Mouse (Mus musculus) kidney, postnatal 14 days (tissue): ENCODE results near the gene Ggta1.
A peak's percentile ranks its signal among the peaks of the same experiment; 100 is the strongest.

Experiments
- DNase-seq: peaks from one replicate; pipeline ENCODE4 v3.0.0; 2022; ENCODE audit warnings: mixed read lengths

Ggta1 gene

GRCm38 (mm10) chr2:35432472-35432871 is 30.6 kb downstream of the Ggta1 start:
- DNase-seq, result peak; percentile 67

- peak; percentile 41 for DNase-seq
Measured at GRCm38 (mm10) chr2:35432011-35432410, 31.0 kb downstream of the Ggta1 start.

GRCm38 (mm10) chr2:35430806-35431205 is 32.2 kb downstream of the Ggta1 start:
- no peak for DNase-seq

GRCm38 (mm10) chr2:35428615-35429300 is 34.3 kb downstream of the Ggta1 start:
- DNase-seq, result no peak

GRCm38 (mm10) chr2:35427559-35427958 is 35.5 kb downstream of the Ggta1 start:
- DNase-seq, result no peak

GRCm38 (mm10) chr2:35423711-35424339 is 39.2 kb downstream of the Ggta1 start:
- DNase-seq, result no peak

- DNase-seq, result no peak
Measured at GRCm38 (mm10) chr2:35422384-35422783, 40.6 kb downstream of the Ggta1 start.

- DNase-seq, result no peak
Measured at GRCm38 (mm10) chr2:35420681-35421080, 42.4 kb downstream of the Ggta1 start.

- DNase-seq, result no peak
Measured at GRCm38 (mm10) chr2:35419671-35420070, 43.4 kb downstream of the Ggta1 start.

- no peak for DNase-seq
Measured at GRCm38 (mm10) chr2:35419243-35419642, 43.8 kb downstream of the Ggta1 start.

- DNase-seq, result no peak
Measured at GRCm38 (mm10) chr2:35417231-35417630, 45.8 kb downstream of the Ggta1 start.

GRCm38 (mm10) chr2:35416473-35416872 is 46.6 kb downstream of the Ggta1 start:
- no peak for DNase-seq

GRCm38 (mm10) chr2:35412810-35413209 is 50.2 kb downstream of the Ggta1 start:
- no peak for DNase-seq

GRCm38 (mm10) chr2:35412246-35412645 is 50.8 kb downstream of the Ggta1 start:
- no peak for DNase-seq

GRCm38 (mm10) chr2:35411640-35412190 is 51.3 kb downstream of the Ggta1 start:
- DNase-seq, result no peak

GRCm38 (mm10) chr2:35409466-35409865 is 53.6 kb downstream of the Ggta1 start:
- DNase-seq, result no peak

GRCm38 (mm10) chr2:35408409-35409110 is 54.5 kb downstream of the Ggta1 start:
- no peak for DNase-seq

- no peak for DNase-seq
Measured at GRCm38 (mm10) chr2:35407878-35408277, 55.2 kb downstream of the Ggta1 start.

- DNase-seq, result no peak
Measured at GRCm38 (mm10) chr2:35407266-35407665, 55.8 kb downstream of the Ggta1 start.

- no peak for DNase-seq
Measured at GRCm38 (mm10) chr2:35406611-35407010, 56.4 kb downstream of the Ggta1 start.

- no peak for DNase-seq
Measured at GRCm38 (mm10) chr2:35402391-35402790, 60.6 kb downstream of the Ggta1 start.

- DNase-seq, result no peak
Measured at GRCm38 (mm10) chr2:35400739-35401138, 62.3 kb downstream of the Ggta1 start.

- DNase-seq, result peak; percentile 22
Measured at GRCm38 (mm10) chr2:35398184-35398828, 64.7 kb downstream of the Ggta1 start.
